Mouse (Mus musculus) CH12.LX (cell line): ENCODE data around the gene Tspan32. TPM values are rescaled to one million over a fixed set of nuclear protein-coding genes. Genes with fewer than 3 reads are reported as not detected.
A peak's percentile ranks its signal among the peaks of the same experiment; 100 is the strongest.

Experiments
- DNase-seq: peaks from one replicate; pipeline ENCODE4 v3.0.0-alpha.2; 2013; ENCODE audit errors: extremely low read depth
- H3K27ac ChIP-seq: 2 replicates; pipeline ENCODE4 v1.5.1; 2012; ENCODE audit warnings: low read depth, mild to moderate bottlenecking, control low read depth, moderate library complexity; ENCODE audit not compliant: insufficient read depth
- H3K27me3 ChIP-seq: replicated peaks from 2 replicates; pipeline ENCODE3; 2012; ENCODE audit warnings: inconsistent platforms
- H3K36me3 ChIP-seq, 2 experiments: replicated peaks in 1 of 2; 2 replicates each; pipeline versions ENCODE3 to v1.6.1; 2012; ENCODE audit warnings: inconsistent platforms in 1 of 2, low read length in 1 of 2, mild to moderate bottlenecking in 1 of 2, mixed read lengths in 1 of 2, moderate library complexity in 1 of 2; ENCODE audit not compliant: control insufficient read depth in 1 of 2, insufficient read depth in 1 of 2
- H3K4me1 ChIP-seq, 2 experiments: 2 replicates each; pipeline ENCODE4 v1.6.1; 2012; ENCODE audit warnings: inconsistent platforms in 1 of 2, moderate library complexity in 1 of 2; ENCODE audit not compliant: insufficient read depth in 2 of 2, control insufficient read depth in 1 of 2
- H3K4me2 ChIP-seq: 2 replicates; pipeline ENCODE4 v1.6.1; 2012; ENCODE audit warnings: low read depth, mild to moderate bottlenecking, control low read depth; ENCODE audit not compliant: poor library complexity, insufficient read depth, severe bottlenecking
- H3K4me3 ChIP-seq, 3 experiments: fragments of 150-350 bp in 1 of 3; sonication (generic) in 1 of 3; replicated peaks in 1 of 3; 2 replicates each; pipeline versions ENCODE3 to v1.5.1; 2011 to 2012; ENCODE audit warnings: low read depth in 2 of 3, low read length in 2 of 3, mild to moderate bottlenecking in 2 of 3, moderate library complexity in 2 of 3, control low read depth in 1 of 3, improper control_type of control experiment in 1 of 3, inconsistent platforms in 1 of 3, mixed read lengths in 1 of 3; ENCODE audit not compliant: poor library complexity in 1 of 3
- H3K79me2 ChIP-seq: replicated peaks from 2 replicates; pipeline ENCODE4 v1.6.1; 2012; ENCODE audit warnings: mild to moderate bottlenecking, moderate library complexity; ENCODE audit not compliant: control insufficient read depth, poor library complexity, insufficient read depth, severe bottlenecking; ENCODE audit errors: extremely low read depth
- H3K9ac ChIP-seq: 2 replicates; pipeline ENCODE4 v1.6.1; 2012; ENCODE audit warnings: low read depth, mild to moderate bottlenecking, control low read depth, moderate library complexity; ENCODE audit not compliant: insufficient read depth
- H3K9me3 ChIP-seq: replicated peaks from 2 replicates; pipeline ENCODE3; 2012; ENCODE audit warnings: low read length, inconsistent platforms, mixed read lengths
- CHD1 ChIP-seq: IDR thresholded peaks from 2 replicates; pipeline ENCODE4 v1.6.1; 2012; ENCODE audit warnings: low read depth, low read length, improper control_type of control experiment, inconsistent platforms
- CHD2 ChIP-seq: IDR thresholded peaks from 2 replicates; pipeline ENCODE4 v1.6.1; 2011; ENCODE audit warnings: low read length, improper control_type of control experiment
- CTCF ChIP-seq, 2 experiments: IDR thresholded peaks in 1 of 2; conservative IDR thresholded peaks in 1 of 2; 2 replicates each; pipeline ENCODE4 v1.5.1; 2011 to 2012; ENCODE audit warnings: low read depth in 2 of 2, low read length in 2 of 2, improper control_type of control experiment in 1 of 2, inconsistent platforms in 1 of 2, mild to moderate bottlenecking in 1 of 2, moderate library complexity in 1 of 2
- ELF1 ChIP-seq: IDR thresholded peaks from 2 replicates; pipeline ENCODE4 v1.6.1; 2014; ENCODE audit warnings: low read depth, mild to moderate bottlenecking, inconsistent platforms, low read length, improper control_type of control experiment
- IRF4 ChIP-seq: IDR thresholded peaks from 2 replicates; pipeline ENCODE4 v1.6.1; 2014; ENCODE audit warnings: low read depth, mild to moderate bottlenecking, inconsistent platforms, low read length, improper control_type of control experiment
- JUN ChIP-seq: IDR thresholded peaks from 2 replicates; pipeline ENCODE4 v1.6.1; 2011; ENCODE audit warnings: low read depth, mild to moderate bottlenecking, low read length, improper control_type of control experiment, moderate library complexity; ENCODE audit not compliant: insufficient read depth
- JUND ChIP-seq: conservative IDR thresholded peaks from 2 replicates; pipeline ENCODE4 v1.6.1; 2011; ENCODE audit warnings: low read depth, low read length, improper control_type of control experiment
- MAFK ChIP-seq: IDR thresholded peaks from 2 replicates; pipeline ENCODE4 v1.6.1; 2011; ENCODE audit warnings: low read length, improper control_type of control experiment; ENCODE audit not compliant: insufficient replicate concordance
- MEF2A ChIP-seq: IDR thresholded peaks from 2 replicates; pipeline ENCODE4 v1.6.1; 2014; ENCODE audit warnings: low read depth, mild to moderate bottlenecking, inconsistent platforms, low read length, improper control_type of control experiment, borderline replicate concordance
- NELFE ChIP-seq: IDR thresholded peaks from 2 replicates; pipeline ENCODE4 v1.6.1; 2011; ENCODE audit warnings: low read depth, low read length, improper control_type of control experiment
- PAX5 ChIP-seq: IDR thresholded peaks from 2 replicates; pipeline ENCODE4 v1.6.1; 2012; ENCODE audit warnings: low read length, inconsistent platforms, mixed read lengths
- RCOR1 ChIP-seq: conservative IDR thresholded peaks from 2 replicates; pipeline ENCODE4 v1.6.1; 2012; ENCODE audit warnings: low read depth, mild to moderate bottlenecking, inconsistent platforms, low read length, improper control_type of control experiment
- SIN3A ChIP-seq: IDR thresholded peaks from 2 replicates; pipeline ENCODE4 v1.6.1; 2012; ENCODE audit warnings: low read length, improper control_type of control experiment, inconsistent platforms
- SMC3 ChIP-seq: IDR thresholded peaks from 2 replicates; pipeline ENCODE4 v1.6.1; 2011; ENCODE audit warnings: low read depth, low read length, improper control_type of control experiment
- TCF12 ChIP-seq: IDR thresholded peaks from 2 replicates; pipeline ENCODE4 v1.6.1; 2014; ENCODE audit warnings: low read depth, mild to moderate bottlenecking, inconsistent platforms, low read length, improper control_type of control experiment
- ZC3H11A ChIP-seq: IDR thresholded peaks from 2 replicates; pipeline ENCODE4 v1.6.1; 2012; ENCODE audit warnings: low read depth, mild to moderate bottlenecking, inconsistent platforms, low read length, improper control_type of control experiment
- ZKSCAN1 ChIP-seq: IDR thresholded peaks from 2 replicates; pipeline ENCODE4 v1.6.1; 2012; ENCODE audit warnings: low read depth, inconsistent platforms, low read length, improper control_type of control experiment, borderline replicate concordance
- dilution Hi-C: fragments of 300-500 bp; cut with MboI; formaldehyde crosslinking; loops from 2 replicates; pipeline ENCODE4 v1.14.3; 2020; ENCODE audit warnings: low sequenced_read_pairs; ENCODE audit not compliant: extremely low pct_unique_long_range_greater_than_20kb, extremely low pct_ligation_motif_present
- in situ Hi-C: fragments of 300-500 bp; cut with MboI; formaldehyde crosslinking; loops from 3 replicates; pipeline ENCODE4 v1.14.3; 2019; ENCODE audit warnings: low sequenced_read_pairs, low pct_ligation_motif_present, low pct_unique_long_range_greater_than_20kb, mixed read lengths
- polyA plus RNA-seq: library from polyadenylated mRNA; unstranded; fragments of >175 nt; gene quantifications from 2 replicates; pipeline ENCODE4 v1.2.1, GENCODE M21; 2012; ENCODE audit warnings: low read depth; ENCODE audit not compliant: insufficient read length
- total RNA-seq, 2 experiments: library from RNA; depleted of rRNA; stranded (reverse); fragments of 300-350 nt in 1 of 2; fragments of >200 nt in 1 of 2; gene quantifications; 2 replicates each; pipeline ENCODE4 v1.2.3; 2012 to 2014

Tspan32 gene
- total and polyA plus RNA-seq, 3 experiments, result 28.2 to 34.5 (median 28.6) TPM

DNA sequence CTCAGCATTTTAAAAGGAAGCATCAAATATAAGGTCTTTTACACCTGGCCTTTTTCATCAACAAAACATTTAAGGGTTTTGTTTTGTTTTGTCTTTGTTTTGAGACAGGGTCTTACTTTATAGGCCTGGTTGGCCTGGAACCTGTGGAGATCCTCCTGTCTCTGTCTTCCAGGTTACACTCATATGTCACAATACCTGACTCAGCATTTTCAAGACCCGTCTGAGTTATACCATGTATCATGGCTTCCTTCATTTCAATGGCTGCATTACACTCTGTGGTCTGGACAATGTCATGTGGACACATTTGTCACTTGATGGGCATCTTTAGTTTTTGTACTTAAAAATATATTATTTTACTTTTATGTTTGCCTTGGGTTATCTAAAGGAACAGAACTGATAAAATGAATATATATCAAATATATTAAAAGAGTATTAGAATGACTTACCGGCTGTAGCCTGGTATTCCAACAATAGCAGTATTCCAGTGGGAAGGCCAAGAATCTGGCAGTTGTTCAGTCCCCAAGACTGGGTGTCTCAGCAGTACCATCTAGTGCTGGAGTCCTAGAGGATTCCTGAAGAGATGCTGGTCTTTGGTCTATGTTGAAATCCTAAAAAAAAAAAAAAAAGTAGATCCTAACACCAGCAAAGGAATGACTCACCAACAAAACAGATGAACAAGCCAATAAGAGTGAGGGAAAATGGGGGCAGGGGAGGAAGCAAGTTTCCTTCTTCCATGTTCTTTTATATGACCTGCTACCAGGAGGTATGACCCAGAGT is 39.4 kb downstream of the Tspan32 start:
- H3K27ac ChIP-seq, result no peak overlapping the region
- H3K4me3 ChIP-seq, result no peak overlapping the region
- in situ Hi-C loops (no loop called here), dilution Hi-C loops (no loop called here)
- H3K9me3 ChIP-seq, result peaks cover 5% of the 10 kb centered on the region
- TF ChIP-seq MAFK, result peak; percentile 91
- TF ChIP-seq ELF1, result no peak
- no peak overlapping the region for H3K4me2 ChIP-seq
- DNase-seq, result no peak
- H3K27me3 ChIP-seq, result no peaks in the 10 kb centered on the region
- H3K4me1 ChIP-seq, result peaks cover 23 to 59% of the 10 kb centered on the region in 2 experiments
- H3K36me3 ChIP-seq, result no peaks in the 10 kb centered on the region
- no peaks in the 10 kb centered on the region for H3K79me2 ChIP-seq
- H3K9ac ChIP-seq, result no peak overlapping the region

DNA sequence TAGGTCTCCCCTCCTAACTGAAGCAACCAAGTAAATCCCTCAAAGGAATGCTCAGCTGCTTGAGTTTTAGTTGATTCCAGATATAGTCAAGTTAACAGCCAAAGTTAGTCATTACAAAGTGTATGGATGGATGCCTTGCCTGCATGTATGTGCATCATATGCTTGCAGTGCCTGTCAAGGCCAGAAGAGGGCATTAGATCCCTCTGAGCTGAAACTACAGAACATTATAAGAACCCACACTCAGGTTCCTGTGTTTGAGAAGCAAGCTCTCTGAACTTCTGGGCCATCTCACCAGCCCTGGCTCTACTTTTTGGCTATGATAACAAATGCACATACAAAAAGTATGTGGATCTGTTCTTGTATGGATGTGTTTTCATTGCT is 40.0 kb downstream of the Tspan32 start:
- H3K36me3 ChIP-seq, result no peaks in the 10 kb centered on the region
- no peaks in the 10 kb centered on the region for H3K79me2 ChIP-seq
- peaks cover 23 to 54% of the 10 kb centered on the region in 2 experiments for H3K4me1 ChIP-seq
- no peak for DNase-seq
- no peak overlapping the region for H3K4me2 ChIP-seq
- TF ChIP-seq SIN3A (no peak), CTCF (conservative IDR thresholded peaks at IDR 0.05 in 1 of 2, IDR thresholded peaks at IDR 0.05 in 1 of 2; ENCODE audit: low read depth in 2 of 2, low read length in 2 of 2) (peak in 1 of 2 experiments; percentile 33; a peak in 2 of 4 replicates), CHD1 (no peak), SMC3 (peak; percentile 32), NELFE (no peak), JUND (no peak), RCOR1 (no peak), TCF12 (no peak)
- H3K27me3 ChIP-seq, result no peaks in the 10 kb centered on the region
- dilution Hi-C loops (no loop called here), in situ Hi-C loops (no loop called here)
- H3K9ac ChIP-seq, result no peak overlapping the region
- H3K9me3 ChIP-seq, result peaks cover 5% of the 10 kb centered on the region
- H3K4me3 ChIP-seq, result no peak overlapping the region
- H3K27ac ChIP-seq, result no peak overlapping the region

DNA sequence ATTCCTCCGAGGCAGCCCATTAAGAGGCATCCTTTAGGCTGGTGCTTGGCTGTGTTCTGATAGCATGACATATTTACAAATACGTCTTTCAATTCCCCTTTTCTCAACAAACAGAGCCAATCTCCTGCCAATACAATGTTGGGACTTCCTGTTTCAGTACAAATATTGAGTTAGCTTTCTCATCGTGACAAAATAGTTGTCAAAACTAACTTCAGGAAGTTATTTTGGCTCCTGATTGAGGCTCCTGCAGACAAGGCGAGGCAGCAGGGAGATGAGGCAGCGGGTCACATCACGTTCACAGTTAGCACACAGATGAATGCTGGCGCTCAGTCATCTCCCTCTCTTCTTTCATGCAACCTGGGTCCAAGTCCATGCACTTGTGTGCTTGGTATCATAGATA is 41.5 kb downstream of the Tspan32 start:
- no peak for DNase-seq
- no peak overlapping the region for H3K4me2 ChIP-seq
- peaks cover 5% of the 10 kb centered on the region for H3K9me3 ChIP-seq
- H3K36me3 ChIP-seq, result no peaks in the 10 kb centered on the region
- H3K4me3 ChIP-seq, result no peak overlapping the region
- TF ChIP-seq PAX5, result no peak
- no peak for TF ChIP-seq JUND
- TF ChIP-seq CHD2, result no peak
- TF ChIP-seq ZKSCAN1, result no peak
- TF ChIP-seq ELF1, result 0 out of 2 replicates have a peak, but pooled peaks have one; percentile 28
- no peak for TF ChIP-seq MEF2A
- no peak for TF ChIP-seq ZC3H11A
- TF ChIP-seq IRF4, result 0 out of 2 replicates have a peak, but pooled peaks have one; percentile 25
- no peak for TF ChIP-seq TCF12
- no peak for TF ChIP-seq JUN
- TF ChIP-seq MAFK, result no peak
- TF ChIP-seq, all 38 proteins: peak for 2
- Histone ChIP-seq H3K27me3 (no peaks in the 10 kb centered on the region), H3K27ac (no peak overlapping the region), H3K79me2 (no peaks in the 10 kb centered on the region), H3K4me1 (peaks cover 19 to 53% of the 10 kb centered on the region in 2 experiments), H3K9ac (no peak overlapping the region)
- dilution Hi-C loops, result no loop called here
- in situ Hi-C loops, result no loop called here
